Mouse (Mus musculus) CD8-positive naive resting alpha-beta T cell, adult 57 days (primary cell): ENCODE results near the gene Coq3. TPM values are rescaled to one million over a fixed set of nuclear protein-coding genes. Genes with fewer than 3 reads are reported as not detected.

Experiments
- total RNA-seq: library from RNA; stranded (reverse); gene quantifications from one replicate; pipeline ENCODE4 v1.2.4, GENCODE M21; 2023

Gene Coq3
- total RNA-seq: 2.8 TPM

DNA sequence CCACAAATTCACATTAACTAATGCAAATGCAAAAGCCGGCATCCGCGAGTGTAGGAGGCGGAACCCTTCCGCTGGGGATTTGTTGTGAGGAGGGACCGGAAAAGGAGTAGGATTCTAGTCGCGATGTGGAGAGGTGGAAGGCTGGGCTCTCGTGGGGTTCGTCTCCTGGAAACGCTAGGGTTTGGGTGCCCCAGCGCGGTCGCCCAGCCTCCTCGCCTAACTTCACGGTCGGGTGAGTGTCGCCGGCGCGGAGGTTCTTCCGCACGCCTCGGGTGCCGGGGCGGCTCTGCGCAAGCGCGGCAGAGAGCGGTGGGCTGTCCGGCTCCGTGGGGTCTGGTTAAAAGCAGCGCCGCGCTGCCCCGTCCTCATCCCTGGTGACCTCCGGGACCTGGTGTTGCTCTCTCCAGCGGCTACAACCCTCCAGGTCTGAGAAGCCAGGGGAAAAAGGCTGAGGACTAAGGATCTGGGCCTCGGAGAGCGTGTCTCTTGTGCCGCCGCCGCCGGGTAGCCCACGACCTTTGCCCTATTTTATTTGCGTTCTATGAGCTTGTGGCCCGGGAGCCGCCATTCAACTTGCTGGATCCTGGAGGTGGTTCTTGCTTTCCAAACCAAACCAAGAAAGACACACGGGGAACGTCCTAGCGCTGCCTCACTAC lies at the start of gene Coq3:
Gene Coq3 (plus strand): TSS at position 109 of the 656 bp plus-strand sequence.

DNA sequence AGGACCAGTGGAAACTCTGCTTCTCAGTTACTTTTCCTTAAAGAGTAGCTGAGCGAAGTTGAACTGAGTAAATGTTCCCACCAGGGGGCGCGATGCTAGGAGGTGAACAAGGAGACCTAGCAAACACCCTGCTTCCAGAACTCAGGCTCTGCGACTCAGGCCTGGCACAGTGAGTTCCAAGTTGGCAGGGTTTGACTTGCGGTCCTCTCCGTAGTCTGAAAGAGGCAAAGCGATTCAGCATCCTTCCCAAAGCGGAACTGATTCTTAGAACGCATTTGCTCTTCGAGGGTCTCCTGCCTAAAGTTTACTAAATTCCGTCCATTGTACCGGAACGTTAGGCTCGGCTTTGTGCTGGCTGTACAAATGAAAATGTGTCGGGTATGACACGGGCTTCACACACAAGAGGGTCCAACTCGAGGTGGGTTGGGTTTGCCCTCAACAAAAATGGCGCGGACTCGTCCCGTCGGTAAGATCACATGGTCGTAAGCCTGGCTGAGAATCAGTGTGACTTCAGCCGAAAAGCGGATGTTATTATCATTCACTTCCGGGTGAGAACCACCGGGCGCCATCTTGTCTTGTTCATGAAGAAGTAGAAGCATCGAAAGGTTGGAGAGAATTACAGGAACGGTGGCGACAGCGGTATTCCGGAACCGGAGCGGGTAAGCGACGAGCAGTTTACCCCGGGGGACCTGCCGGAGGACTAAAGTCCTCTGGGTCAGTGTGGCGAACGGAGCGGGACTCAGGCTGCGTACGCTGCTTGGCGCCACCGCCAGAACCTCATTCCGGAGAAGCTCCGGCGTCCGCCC lies 31.8 kb upstream of the Coq3 start, which contains the start of gene Pnisr:
Gene Pnisr (plus strand): TSS at position 103 of the 806 bp plus-strand sequence.

DNA sequence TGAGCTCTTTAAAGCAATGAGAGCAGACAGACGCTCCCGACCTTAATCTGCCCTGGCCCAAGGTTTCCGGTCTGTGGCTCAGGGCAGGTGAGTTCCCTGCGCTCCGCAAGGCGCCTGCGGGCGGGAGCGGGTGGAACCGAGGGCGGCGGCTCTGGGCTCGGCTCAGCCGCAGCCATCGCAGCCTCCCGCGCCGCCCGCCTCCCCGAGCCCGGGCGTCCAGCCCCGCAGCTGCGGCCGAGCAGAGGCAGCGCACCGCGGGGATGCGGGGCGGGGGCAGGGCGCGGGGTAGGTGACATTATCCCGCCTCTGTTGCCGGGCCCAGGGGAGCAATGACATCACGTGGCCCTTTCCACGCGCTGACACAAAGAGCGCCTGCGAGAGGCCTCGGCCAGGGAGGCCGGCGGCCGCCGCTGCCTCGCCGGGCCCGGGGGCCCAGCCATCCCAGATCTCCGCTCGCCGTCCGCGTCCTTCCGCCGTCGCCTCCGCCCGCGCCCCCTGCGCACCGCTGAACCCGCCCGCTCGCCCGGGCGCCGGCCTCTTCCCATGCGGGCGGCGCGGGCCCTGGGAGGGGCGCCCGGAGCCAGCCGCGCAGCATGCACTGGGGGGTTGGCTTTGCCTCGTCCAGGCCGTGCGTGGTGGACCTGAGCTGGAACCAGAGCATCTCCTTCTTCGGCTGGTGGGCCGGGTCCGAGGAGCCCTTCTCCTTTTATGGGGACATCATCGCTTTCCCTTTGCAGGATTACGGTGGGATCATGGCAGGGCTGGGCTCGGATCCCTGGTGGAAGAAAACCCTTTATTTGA lies 51.7 kb downstream of the Coq3 start, which contains the start of gene Faxc:
Gene Faxc (plus strand): TSS at position 359 of the 801 bp plus-strand sequence.

Other genes with a start within 250 kb of the Coq3 start
- not detected for gene Prdm13, start 193.7 kb upstream of the Coq3 start, total RNA-seq
- 30.5 TPM for gene Ccnc, start 152.0 kb upstream of the Coq3 start, total RNA-seq
- 25.5 TPM for gene Usp45, start 112.5 kb upstream of the Coq3 start, total RNA-seq
- gene Tstd3, start 112.5 kb upstream of the Coq3 start, total RNA-seq: 4.0 TPM
- 201 TPM for gene Pnisr, start 32.1 kb upstream of the Coq3 start, total RNA-seq
- 0.28 TPM for gene Faxc, start 51.7 kb downstream of the Coq3 start, total RNA-seq